Mouse (Mus musculus): ENCODE data around the gene Lsm2.

Lsm2 gene

DNA sequence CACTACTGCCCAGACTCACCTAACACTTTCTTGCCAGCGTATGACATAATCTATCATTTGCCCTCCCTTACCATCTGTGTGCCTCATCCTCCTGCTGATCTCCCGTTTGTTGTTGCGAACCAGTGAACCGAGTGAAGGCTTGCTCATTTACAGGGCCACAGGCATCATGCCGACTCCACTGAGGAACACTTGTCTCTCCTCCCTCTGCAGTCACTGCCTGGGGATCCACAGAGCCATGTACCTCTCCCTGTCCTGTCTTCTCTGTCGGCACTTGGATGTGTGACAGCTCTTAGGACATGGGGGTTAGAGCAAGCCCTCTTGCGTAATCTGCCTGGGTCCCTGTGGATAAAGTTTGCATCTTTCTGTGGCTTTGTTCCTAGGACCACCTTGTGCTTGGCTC lies 27.9 kb downstream of the Lsm2 start:
- in situ Hi-C loops (cut with MseI, MboI) = loop anchor here in 1 of 2 experiments (25.0 kb wide), 1 partner anchor 103 kb away; the partner anchor contains the start of genes Csnk2b, Gpank1, Ly6g5b and Ly6g5c

DNA sequence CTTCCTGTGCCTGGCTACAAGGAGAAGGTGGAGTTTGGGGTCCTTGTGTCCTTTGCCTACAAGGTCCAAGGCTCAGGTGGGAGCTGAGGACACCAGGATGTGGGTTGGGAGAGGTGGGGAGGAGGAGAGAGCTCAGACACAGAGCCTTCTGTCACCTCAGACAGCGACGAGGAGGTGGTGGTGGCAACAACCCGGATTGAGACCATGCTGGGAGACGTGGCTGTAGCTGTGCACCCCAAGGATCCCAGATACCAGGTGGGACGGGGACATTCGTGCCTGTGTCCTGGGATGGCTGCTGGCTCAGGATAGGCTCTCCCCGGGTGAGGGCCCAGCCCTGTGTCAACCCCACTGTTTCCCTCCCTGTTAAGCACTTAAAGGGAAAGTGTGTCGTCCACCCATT lies 29.8 kb downstream of the Lsm2 start:
- in situ Hi-C loops (cut with MseI, MboI) = loop anchor here in 1 of 2 experiments (25.0 kb wide), 1 partner anchor 101 kb away; the partner anchor contains the start of genes Csnk2b, Gpank1, Ly6g5b and Ly6g5c

DNA sequence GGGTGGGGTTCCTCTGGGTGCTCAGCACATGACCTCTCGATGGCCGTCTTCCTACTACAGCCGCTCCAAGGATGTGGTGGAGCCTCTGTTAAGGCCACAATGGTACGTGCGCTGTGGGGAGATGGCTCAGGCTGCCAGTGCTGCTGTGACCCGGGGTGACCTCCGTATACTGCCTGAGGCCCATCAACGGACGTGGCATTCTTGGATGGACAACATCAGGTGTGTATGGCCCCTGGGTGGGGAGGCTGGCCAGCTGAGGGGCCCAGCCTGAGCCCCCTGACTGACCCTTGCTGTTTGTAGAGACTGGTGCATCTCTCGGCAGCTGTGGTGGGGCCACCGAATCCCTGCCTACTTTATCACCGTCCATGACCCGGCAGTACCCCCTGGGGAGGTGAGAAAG lies 30.8 kb downstream of the Lsm2 start:
- in situ Hi-C loops (cut with MseI, MboI) = loop anchor here in 1 of 2 experiments (25.0 kb wide), 1 partner anchor 100 kb away; the partner anchor contains the start of genes Csnk2b, Gpank1, Ly6g5b and Ly6g5c

DNA sequence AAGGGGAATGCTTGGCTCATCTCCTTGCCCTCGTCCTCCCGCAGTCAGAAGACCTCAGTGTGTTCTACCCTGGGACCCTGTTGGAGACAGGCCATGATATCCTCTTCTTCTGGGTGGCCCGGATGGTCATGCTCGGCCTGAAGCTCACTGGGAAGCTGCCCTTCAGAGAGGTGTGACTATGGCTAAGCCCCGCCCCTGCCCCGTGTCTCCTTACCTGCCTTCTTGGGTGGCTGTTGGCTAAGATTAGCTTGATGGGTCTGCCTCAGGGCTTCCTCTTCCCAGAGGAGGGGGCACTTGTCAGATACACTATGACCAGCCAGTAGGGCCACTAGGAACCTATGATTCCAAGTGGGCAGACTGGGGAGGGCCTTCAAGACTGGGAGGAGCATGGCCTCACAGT lies 31.6 kb downstream of the Lsm2 start:
- in situ Hi-C loops (cut with MseI, MboI) = loop anchor here in 1 of 2 experiments (25.0 kb wide), 1 partner anchor 99 kb away; the partner anchor contains the start of genes Csnk2b, Gpank1, Ly6g5b and Ly6g5c

DNA sequence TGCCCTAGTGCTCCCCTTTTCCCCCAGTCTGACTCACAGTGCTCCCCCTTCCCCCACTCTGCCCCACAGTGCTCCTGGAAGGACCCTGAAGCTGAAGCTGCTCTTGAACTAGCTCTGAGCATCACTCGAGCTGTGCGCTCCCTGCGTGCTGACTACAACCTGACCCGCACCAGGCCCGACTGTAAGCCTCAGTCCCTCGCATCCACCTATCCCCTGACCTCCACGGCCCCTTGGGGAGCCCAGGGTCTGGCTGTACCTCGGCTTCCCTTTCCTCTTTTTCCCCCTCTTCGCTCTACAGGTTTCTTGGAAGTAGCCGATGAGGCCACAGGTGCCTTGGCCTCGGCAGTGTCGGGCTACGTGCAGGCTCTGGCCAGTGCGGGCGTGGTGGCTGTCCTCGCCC lies 33.6 kb downstream of the Lsm2 start:
- in situ Hi-C loops (cut with MseI, MboI) = loop anchor here in 1 of 2 experiments (25.0 kb wide), 1 partner anchor 97 kb away; the partner anchor contains the start of genes Csnk2b, Gpank1, Ly6g5b and Ly6g5c

DNA sequence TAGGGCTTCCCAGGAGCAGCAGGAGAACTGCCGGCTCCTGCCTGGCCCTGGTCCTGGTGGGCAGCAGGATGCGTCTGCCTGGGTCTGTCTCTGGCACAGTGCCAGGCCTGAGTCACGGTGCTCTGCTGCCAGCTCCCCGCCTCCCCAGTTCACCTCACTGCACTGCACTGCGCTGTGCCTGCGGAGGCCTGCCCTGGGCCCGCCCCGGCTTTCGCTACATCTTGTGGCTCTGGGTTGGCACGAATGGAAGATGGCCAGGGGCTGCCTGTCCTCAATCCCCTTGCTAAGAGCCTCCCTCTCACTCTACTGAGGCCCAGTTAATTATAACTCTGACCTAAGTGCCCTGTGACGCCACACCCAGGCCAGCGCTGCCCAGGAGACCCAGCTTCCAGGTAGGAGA lies 34.7 kb downstream of the Lsm2 start, which contains the start of gene Vwa7:
TSS of gene Vwa7 (plus strand) at position 204 of the 400 bp plus-strand sequence.
- in situ Hi-C loops (cut with MseI, MboI) = loop anchor here in 1 of 2 experiments (25.0 kb wide), 1 partner anchor 96 kb away; the partner anchor contains the start of genes Csnk2b, Gpank1, Ly6g5b and Ly6g5c

DNA sequence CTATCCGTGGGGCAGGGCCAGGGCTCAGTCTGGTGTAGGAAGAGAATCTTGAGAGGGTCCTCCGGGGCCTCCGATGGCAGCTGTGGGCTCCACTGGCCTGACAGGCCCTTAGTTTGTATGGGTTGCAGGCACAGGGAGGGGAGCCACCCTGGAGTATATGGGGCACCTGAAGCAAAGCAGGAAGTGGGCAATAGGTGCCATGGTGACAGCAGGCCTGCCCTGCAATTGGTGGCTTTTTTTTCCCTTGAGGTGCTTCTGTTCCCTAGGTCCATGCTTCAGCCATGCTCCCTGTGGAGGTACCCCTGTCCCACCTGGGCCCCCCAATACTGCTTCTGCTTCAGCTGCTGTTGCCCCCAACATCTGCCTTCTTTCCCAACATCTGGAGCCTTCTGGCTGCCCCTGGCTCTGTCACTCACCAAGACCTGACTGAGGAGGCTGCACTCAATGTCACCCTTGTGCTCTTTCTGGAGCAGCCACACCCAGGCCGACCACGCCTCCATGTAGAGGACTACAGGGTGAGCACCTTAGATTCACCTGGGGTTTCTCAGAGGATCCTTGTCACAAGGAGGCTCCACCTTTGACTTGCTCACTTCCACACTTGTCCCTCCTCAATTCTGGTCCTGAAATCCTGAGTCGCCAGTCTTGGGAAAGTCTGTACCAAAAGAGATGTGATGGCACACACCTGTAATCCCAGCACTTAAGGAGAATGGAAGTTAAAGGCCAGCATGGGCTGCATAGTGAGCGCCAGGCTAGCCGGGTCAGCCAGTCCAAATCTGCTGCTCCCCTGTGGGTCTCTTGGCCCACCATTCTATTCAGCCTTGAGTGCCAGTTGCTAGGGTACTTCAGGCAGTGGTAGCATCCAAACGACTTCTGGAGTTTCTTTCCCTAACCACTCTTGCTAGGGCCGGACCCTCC lies 35.4 kb downstream of the Lsm2 start:
- in situ Hi-C loops (cut with MseI, MboI) = loop anchor here in 1 of 2 experiments (25.0 kb wide), 1 partner anchor 95 kb away; the partner anchor contains the start of genes Csnk2b, Gpank1, Ly6g5b and Ly6g5c

DNA sequence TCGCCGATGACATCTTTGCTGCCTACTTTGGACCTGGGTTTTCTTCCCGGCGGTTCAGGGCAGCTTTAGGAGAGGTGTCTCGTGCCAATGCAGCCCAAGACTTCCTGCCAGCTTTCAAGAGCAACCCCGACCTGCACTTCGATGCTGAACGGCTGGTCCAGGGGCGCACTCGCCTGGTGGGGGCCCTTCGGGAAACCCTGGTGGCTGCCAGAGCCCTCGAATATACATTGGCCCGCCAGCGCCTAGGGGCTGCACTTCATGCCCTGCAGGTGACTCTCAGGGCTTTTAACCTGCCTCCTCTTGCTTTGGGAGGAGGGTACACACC lies 36.0 kb downstream of the Lsm2 start:
- in situ Hi-C loops (cut with MseI, MboI) = loop anchor here in 1 of 2 experiments (25.0 kb wide), 1 partner anchor 95 kb away; the partner anchor contains the start of genes Csnk2b, Gpank1, Ly6g5b and Ly6g5c

DNA sequence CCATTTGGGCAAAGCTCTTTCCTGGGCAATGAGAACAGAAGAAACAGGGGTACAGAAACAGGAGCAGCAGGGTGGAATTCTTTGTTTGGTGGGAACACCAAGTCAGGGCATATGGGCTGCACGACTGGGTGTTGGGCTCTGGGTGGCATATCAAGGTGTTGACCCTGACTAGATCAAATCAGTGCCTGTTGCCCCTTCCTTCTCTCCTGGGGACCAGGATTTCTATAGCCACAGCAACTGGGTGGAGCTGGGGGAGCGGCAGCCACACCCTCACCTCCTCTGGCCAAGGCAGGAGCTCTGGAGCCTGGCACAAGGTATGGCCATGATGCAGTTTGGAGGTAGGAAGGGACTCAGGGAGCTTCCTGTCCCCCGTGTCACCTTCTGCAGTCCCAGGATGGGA lies 36.5 kb downstream of the Lsm2 start:
- in situ Hi-C loops (cut with MseI, MboI) = loop anchor here in 1 of 2 experiments (25.0 kb wide), 1 partner anchor 94 kb away; the partner anchor contains the start of genes Csnk2b, Gpank1, Ly6g5b and Ly6g5c

DNA sequence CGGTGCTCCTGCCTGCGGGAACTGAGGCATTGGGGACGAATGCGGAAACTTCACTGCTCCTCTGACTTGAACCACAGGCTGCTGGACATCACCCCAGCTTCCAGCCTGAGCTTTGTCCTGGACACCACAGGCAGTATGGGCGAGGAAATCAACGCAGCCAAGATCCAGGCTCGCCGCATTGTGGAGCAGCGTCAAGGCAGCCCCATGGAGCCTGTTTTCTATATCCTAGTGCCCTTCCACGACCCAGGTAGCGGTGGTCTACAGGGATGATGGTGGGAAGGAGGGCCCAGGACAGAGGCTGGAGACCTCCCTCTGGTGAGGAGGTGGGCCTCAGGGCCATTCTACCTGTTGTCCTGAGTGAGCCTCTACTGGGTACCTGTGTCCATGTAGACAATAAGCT lies 38.2 kb downstream of the Lsm2 start:
- in situ Hi-C loops (cut with MseI, MboI) = loop anchor here (5.0 to 25.0 kb wide), 2 partner anchors 87 to 92 kb away; partner anchors contain the start of genes Ly6g5c (in 2 of the 2), Csnk2b (in 1 of the 2), Gpank1 (in 1 of the 2) and Ly6g5b (in 1 of the 2)

DNA sequence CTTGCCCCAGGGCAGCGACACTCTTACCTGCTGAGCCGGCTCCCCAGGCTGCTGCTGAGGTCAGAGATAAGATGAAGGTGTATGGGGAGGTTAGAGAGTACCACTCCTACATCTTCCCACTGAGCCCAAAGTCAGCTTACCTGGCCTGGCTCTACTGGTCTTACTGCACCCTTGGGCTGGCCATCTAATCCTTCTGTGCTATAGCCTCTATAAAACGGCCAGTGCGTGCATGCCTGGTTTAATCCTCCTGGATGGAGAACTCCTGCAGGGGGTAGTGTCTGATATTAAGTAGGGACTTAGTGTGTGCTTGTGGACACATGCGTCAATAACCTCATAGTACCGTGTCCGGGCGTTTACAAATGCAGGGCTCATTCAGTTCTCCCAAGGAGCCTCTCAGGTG lies 38.9 kb downstream of the Lsm2 start:
- in situ Hi-C loops (cut with MseI, MboI) = loop anchor here (5.0 to 25.0 kb wide), 2 partner anchors 87 to 92 kb away; partner anchors contain the start of genes Ly6g5c (in 2 of the 2), Csnk2b (in 1 of the 2), Gpank1 (in 1 of the 2) and Ly6g5b (in 1 of the 2)

DNA sequence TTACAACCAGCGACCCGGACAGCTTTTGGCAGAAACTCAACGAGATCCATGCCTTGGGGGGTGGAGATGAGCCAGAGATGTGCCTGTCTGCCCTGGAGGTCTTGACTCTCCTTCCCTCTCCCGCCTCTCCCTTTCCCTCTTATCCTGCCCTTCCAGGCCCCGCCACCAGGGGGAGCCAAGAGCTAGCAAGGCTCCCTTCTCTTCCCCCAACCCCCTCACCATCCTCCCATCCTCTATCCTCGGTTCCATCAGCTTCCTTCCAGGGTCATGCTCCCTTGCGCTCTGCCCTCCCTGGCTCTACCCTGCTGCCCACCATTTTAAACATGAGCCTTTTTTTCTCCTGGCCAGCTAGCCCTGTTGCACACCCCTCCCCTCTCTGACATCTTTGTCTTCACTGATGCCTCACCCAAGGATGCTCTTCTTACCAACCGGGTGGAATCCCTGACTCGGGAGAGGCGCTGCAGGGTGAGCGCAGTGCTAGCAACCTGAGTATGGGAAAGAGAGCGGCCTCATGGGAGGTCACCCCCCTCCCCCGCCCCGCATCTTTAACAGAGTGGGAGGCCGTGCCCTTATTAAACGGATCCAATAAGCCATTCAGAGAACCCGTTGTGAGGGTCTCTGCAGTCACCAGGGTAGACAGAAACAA lies 39.6 kb downstream of the Lsm2 start:
- in situ Hi-C loops (cut with MseI, MboI) = loop anchor here (5.0 to 25.0 kb wide), 2 partner anchors 86 to 91 kb away; partner anchors contain the start of genes Ly6g5c (in 2 of the 2), Csnk2b (in 1 of the 2), Gpank1 (in 1 of the 2) and Ly6g5b (in 1 of the 2)

DNA sequence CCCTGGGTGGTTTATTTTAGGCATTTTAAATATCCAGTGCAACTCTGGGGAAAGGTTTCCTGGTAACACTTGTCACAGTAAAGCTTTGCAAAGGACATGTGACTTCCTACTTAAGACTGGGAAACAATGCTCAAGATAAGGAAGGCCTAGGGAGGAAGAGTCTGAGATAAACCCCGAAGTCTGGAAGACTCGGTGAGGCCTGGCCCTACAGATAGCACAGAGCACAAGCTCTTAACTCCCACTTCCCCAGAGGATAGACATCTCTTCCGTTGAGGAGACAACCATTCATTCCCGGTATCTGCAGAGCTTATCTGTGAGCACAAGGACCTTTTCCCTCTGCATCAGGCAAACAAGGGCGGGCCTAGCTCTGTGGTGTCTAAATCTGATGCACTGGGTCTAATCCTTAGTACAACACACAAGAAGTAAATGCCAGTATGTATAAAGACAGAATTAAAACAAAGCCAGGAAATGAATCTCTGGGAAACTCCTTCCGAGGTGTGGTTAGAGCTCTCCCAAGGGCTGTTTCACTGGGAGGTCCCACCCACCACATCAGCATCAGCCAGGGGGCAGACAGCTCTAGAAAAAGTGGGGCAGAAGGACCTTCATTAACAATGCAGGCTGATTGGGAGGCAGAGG lies 40.3 kb downstream of the Lsm2 start:
- in situ Hi-C loops (cut with MseI, MboI) = loop anchor here (5.0 to 25.0 kb wide), 2 partner anchors 85 to 90 kb away; partner anchors contain the start of genes Ly6g5c (in 2 of the 2), Csnk2b (in 1 of the 2), Gpank1 (in 1 of the 2) and Ly6g5b (in 1 of the 2)

DNA sequence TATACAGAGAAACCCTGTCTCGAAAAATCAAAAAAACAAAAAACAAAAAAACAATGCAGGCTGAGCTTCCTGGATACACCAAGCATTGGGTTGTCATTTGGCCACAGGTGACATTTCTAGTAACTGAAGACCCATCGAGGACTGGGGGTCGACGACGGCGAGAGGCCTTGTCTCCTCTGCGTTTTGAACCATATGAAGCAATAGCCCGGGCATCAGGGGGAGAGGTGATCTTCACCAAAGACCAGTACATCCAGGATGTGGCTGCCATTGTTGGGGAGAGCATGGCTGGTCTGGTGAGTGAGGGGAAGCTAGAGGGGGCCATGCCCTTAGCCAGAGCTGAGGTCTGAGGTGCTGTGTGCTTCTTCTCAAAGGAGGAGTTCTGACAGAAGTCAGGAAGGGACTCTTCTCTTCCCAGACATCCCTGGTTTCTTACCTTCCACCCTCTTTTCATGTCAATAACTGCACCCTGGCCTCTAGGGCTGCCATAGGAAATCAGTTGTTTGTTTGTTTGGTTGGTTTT lies 40.9 kb downstream of the Lsm2 start:
- in situ Hi-C loops (cut with MseI, MboI) = loop anchor here (5.0 to 25.0 kb wide), 2 partner anchors 85 to 90 kb away; partner anchors contain the start of genes Ly6g5c (in 2 of the 2), Csnk2b (in 1 of the 2), Gpank1 (in 1 of the 2) and Ly6g5b (in 1 of the 2)

DNA sequence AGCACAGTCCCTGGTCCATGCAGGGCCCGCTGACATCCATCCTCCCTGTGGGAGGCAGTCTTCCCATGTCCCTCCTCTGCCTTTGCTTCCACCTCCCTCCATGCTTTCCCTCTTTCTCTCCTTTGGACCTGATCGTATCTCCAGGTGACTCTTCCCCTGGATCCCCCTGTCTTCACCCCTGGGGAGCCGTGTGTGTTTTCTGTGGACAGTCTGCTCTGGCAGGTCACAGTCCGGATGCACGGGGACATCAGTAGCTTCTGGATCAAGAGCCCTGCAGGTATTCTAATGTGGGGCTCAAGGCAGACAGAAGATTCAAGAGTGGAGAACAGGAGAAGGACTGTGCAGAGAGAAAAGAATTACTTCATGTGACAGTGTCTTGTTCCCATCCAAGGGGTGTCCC lies 41.6 kb downstream of the Lsm2 start:
- in situ Hi-C loops (cut with MseI, MboI) = loop anchor here (5.0 to 25.0 kb wide), 2 partner anchors 84 to 89 kb away; partner anchors contain the start of genes Ly6g5c (in 2 of the 2), Csnk2b (in 1 of the 2), Gpank1 (in 1 of the 2) and Ly6g5b (in 1 of the 2)

DNA sequence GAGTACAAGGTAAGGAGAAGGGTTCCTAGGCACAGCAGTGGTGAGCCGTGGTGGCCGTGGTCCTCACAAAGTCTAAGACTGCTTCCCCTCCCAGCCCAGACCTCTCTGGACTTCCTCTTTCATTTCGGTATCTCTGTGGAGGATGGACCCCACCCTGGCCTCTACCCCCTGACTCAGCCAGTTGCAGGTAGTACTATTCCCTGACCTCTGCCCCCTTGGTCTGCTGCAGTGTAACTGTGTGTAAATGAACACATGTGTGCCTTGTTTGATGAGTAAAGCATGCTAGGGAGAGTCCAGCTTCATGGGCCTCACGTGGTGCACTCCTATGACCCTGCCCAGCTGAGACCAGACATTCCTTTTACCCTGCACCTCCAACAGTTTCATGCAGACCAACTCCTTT lies 42.1 kb downstream of the Lsm2 start:
- in situ Hi-C loops (cut with MseI, MboI) = loop anchor here (5.0 to 25.0 kb wide), 2 partner anchors 84 to 89 kb away; partner anchors contain the start of genes Ly6g5c (in 2 of the 2), Csnk2b (in 1 of the 2), Gpank1 (in 1 of the 2) and Ly6g5b (in 1 of the 2)

DNA sequence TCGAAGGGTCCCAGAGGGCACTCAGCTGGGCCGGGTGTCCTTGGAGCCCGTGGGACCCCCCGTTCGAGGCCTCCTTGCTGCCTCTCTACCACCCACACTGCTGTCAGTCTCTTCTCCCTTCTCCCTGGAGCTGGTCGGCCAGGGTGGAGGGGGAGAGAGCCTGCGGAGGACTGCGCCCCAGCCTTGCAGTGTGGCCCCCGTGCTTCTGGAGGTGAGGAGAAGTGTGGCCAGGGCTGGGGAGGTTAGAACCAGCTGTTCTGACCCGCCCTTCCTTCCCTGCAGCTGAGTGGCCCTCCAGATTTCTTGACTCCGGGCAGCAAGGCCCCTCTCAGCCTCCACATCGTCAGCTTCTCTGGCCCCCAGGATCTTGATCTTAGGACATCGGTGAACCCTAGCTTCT lies 42.6 kb downstream of the Lsm2 start:
- in situ Hi-C loops (cut with MseI, MboI) = loop anchor here (5.0 to 25.0 kb wide), 2 partner anchors 83 to 88 kb away; partner anchors contain the start of genes Ly6g5c (in 2 of the 2), Csnk2b (in 1 of the 2), Gpank1 (in 1 of the 2) and Ly6g5b (in 1 of the 2)

DNA sequence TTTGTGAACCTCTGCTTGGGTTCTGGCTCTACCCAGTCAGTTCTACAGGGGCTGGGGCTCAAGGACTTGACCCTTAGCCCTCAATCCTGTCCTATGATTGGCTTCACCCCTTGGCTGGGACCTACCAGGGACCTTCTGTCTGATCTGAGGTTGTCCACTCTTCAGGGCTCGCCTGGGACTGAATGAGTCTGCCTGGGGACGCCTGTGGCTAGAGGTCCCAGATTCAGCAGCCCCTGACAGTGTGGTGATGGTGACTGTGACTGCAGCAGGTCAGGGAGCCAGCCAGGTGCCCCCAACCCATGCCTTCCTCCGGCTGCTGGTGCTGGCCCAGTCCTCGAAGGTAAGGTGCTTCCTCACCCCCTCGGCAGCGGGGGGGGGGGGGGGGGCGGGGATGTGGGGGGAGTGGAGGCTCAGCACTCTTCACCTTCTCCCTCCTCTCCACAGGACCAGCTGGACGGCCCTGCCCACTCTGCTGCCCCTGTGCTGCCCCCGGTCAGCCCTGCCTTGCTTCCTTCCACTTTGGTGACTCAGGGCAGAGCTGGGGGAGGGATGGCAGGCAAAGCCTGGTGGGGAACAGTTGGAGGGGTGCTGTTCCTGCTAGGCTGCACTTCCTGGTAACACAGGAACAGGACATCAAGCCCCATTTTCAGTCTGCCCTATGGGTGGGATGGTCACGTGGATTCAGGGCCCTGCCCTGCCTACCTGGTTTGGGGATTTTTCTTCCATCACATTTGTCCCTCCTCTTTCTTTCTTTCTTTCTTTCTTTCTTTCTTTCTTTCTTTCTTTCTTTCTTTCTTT lies 43.2 kb downstream of the Lsm2 start:
- in situ Hi-C loops (cut with MseI, MboI) = loop anchor here (5.0 to 25.0 kb wide), 2 partner anchors 82 to 87 kb away; partner anchors contain the start of genes Ly6g5c (in 2 of the 2), Csnk2b (in 1 of the 2), Gpank1 (in 1 of the 2) and Ly6g5b (in 1 of the 2)
